Mouse (Mus musculus) stomach, embryonic 15.5 days (tissue): Measurements from ENCODE around the gene Hoxb8. TPM values are rescaled to one million over a fixed set of nuclear protein-coding genes. Genes with fewer than 3 reads are reported as not detected.

ENCODE experiments used
- ATAC-seq: fragments of 200-750 bp; cut with Nextera tagmentation; 2 replicates; pipeline ENCODE4 v1.8.0; 2017; ENCODE audit warnings: low read depth, moderate number of reproducible peaks, moderate TSS enrichment; ENCODE audit not compliant: insufficient read depth, low FRiP score
- H3K27ac ChIP-seq: fragments of 300-500 bp; sonication (generic); 2 replicates; pipeline ENCODE4 v1.5.1; 2015; ENCODE audit warnings: mild to moderate bottlenecking, inconsistent platforms
- H3K27me3 ChIP-seq: fragments of 300-500 bp; sonication (generic); replicated peaks from 2 replicates; pipeline ENCODE4 v1.6.1; 2015; ENCODE audit warnings: inconsistent platforms
- H3K36me3 ChIP-seq: fragments of 300-500 bp; sonication (generic); 2 replicates; pipeline ENCODE4 v1.6.1; 2015; ENCODE audit warnings: inconsistent platforms
- H3K4me1 ChIP-seq: fragments of 300-500 bp; sonication (generic); 2 replicates; pipeline ENCODE4 v1.6.1; 2015; ENCODE audit warnings: inconsistent platforms
- H3K4me2 ChIP-seq: fragments of 300-500 bp; sonication (generic); 2 replicates; pipeline ENCODE4 v1.6.1; 2015; ENCODE audit warnings: mild to moderate bottlenecking, inconsistent platforms
- H3K4me3 ChIP-seq: fragments of 300-500 bp; sonication (generic); replicated peaks from 2 replicates; pipeline ENCODE4 v1.5.1; 2015; ENCODE audit warnings: inconsistent platforms
- H3K9ac ChIP-seq: fragments of 300-500 bp; sonication (generic); 2 replicates; pipeline ENCODE4 v1.6.1; 2015; ENCODE audit warnings: inconsistent platforms
- H3K9me3 ChIP-seq: fragments of 300-500 bp; sonication (generic); 2 replicates; pipeline ENCODE4 v1.6.1; 2016; ENCODE audit warnings: inconsistent platforms
- whole genome bisulfite sequencing: fragments of 180-500 bp; shearing (Covaris S2); methylation state at CpG from one replicate; pipeline ENCODE4 v1.1.7; 2015; 5-methylcytosine and 5-hydroxymethylcytosine counted together
- polyA plus RNA-seq: library from polyadenylated mRNA; unstranded; fragments of >200 nt; fragmentation: Nextera tagmentation; extraction: Ambion mirVana; gene quantifications from 2 replicates; pipeline ENCODE4 v1.2.1, GENCODE M21; 2015

Hoxb8 gene
- polyA plus RNA-seq, 1 experiment from 2014 or later, result 1.9 TPM

DNA sequence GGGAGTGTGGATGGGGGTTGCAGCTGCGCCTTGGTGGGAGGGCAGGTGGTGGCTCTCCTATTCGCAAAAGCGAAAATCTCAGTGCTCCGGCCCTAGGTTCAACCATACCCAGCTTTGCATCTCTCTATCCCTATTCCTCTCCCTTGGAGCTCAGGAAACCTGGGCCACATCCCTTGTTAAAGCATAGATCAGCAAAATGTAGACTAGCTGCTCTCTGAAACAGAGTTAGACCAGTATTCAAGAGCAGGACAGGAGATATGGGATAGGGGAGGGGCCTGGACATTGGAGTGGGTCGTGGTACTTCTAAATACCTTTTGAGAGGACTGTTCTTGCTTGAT is 33.6 kb downstream of the Hoxb8 start:
- Histone ChIP-seq H3K9ac (peak overlapping the region; percentile 40; the same call in 1 of the 2 replicates), H3K36me3 (no peaks in the 10 kb centered on the region), H3K9me3 (no peaks in the 10 kb centered on the region), H3K4me1 (peaks cover 25% of the 10 kb centered on the region), H3K4me3 (peak overlapping the region; percentile 35), H3K27ac (peak overlapping the region; percentile 82), H3K27me3 (peaks cover 32% of the 10 kb centered on the region), H3K4me2 (peak overlapping the region; percentile 62)
- WGBS, result 22% methylated on average over 5 of the region's 5 CpGs
- ATAC-seq, result no peak

DNA sequence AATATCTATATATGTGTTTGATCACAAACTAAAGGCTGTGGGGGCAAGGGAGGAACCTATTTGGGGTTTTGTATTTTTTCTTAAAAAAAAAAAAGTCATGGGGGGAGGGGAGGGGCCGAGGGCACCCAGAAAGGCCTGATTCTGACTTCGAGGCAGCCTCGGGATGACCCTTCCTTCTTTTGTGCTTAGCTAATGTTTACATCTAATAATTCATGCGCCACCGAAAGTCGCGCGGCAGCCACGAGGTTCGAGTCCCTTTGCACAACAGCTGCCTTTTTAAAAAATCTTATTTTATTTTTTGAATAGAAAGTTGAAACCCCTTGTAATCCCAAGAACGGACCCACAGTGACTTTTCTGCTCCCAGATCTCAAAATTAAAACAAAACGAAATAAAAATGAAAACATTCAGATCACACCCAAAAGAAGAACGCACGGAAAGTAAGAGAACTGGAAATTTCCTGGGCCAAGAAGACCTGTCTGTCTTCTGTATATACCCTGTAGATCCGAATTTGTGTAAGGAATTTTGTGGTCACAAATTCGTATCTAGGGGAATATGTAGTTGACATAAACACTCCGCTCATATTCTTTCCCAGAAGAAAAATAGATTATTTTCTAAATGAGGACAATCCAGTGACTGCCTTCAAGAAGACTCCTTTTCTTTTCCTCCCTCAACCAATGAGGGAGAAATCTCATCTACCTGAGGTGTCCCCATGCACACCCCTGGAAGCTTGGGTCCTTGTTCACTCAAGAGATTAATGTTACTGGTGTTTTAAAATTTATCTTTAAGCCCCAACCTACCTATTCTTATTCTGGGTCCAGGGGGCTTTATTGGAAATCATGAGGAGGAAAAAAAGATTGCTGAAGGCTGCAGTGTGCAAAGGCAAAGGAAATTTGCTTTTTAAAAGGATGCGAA is 35.2 kb downstream of the Hoxb8 start:
- H3K36me3 ChIP-seq, result no peaks in the 10 kb centered on the region
- peak overlapping the region; percentile 97 for H3K27ac ChIP-seq
- H3K9me3 ChIP-seq, result no peaks in the 10 kb centered on the region
- H3K9ac ChIP-seq, result peak overlapping the region; percentile 39; the same call in 1 of the 2 replicates
- H3K27me3 ChIP-seq, result peaks cover 22% of the 10 kb centered on the region
- H3K4me1 ChIP-seq, result peaks cover 23% of the 10 kb centered on the region
- no peak for ATAC-seq
- peak overlapping the region; percentile 60; the same call in 1 of the 2 replicates for H3K4me3 ChIP-seq
- WGBS, result 18% methylated on average over 18 of the region's 18 CpGs
- peak overlapping the region; percentile 62 for H3K4me2 ChIP-seq

GRCm38 (mm10) chr11:96317608-96318367 is 36.1 kb downstream of the Hoxb8 start, which contains the start of gene Hoxb4:
TSS of gene Hoxb4 (plus strand) at chr11:96318267.
- WGBS, result 8% methylated on average over 28 of the region's 28 CpGs
- Histone ChIP-seq H3K4me2 (peak within 1 kb of the TSS; percentile 62), H3K36me3 (no peaks in the 10 kb centered on the region), H3K4me3 (peak within 1 kb of the TSS; percentile 60), H3K9ac (peak within 1 kb of the TSS; percentile 65), H3K27ac (peak within 1 kb of the TSS; percentile 97), H3K4me1 (peaks cover 19% of the 10 kb centered on the region), H3K27me3 (peaks cover 19% of the 10 kb centered on the region; the same call in 1 of the 2 replicates), H3K9me3 (no peaks in the 10 kb centered on the region)
- peak; percentile 25; the same call in 1 of the 2 replicates for ATAC-seq

- under 1% methylated on average over 41 of the region's 45 CpGs for WGBS
- Histone ChIP-seq H3K9ac (peak overlapping the region; percentile 65), H3K9me3 (no peaks in the 10 kb centered on the region), H3K27me3 (peaks cover 15% of the 10 kb centered on the region; the same call in 1 of the 2 replicates), H3K27ac (peak overlapping the region; percentile 97), H3K4me1 (peaks cover 19% of the 10 kb centered on the region), H3K4me2 (peak overlapping the region; percentile 62), H3K36me3 (no peaks in the 10 kb centered on the region), H3K4me3 (peak overlapping the region; percentile 60)
- ATAC-seq, result peak; percentile 69
These were observed 36.8 kb downstream of the Hoxb8 start for GRCm38 (mm10) chr11:96318368-96319070.

DNA sequence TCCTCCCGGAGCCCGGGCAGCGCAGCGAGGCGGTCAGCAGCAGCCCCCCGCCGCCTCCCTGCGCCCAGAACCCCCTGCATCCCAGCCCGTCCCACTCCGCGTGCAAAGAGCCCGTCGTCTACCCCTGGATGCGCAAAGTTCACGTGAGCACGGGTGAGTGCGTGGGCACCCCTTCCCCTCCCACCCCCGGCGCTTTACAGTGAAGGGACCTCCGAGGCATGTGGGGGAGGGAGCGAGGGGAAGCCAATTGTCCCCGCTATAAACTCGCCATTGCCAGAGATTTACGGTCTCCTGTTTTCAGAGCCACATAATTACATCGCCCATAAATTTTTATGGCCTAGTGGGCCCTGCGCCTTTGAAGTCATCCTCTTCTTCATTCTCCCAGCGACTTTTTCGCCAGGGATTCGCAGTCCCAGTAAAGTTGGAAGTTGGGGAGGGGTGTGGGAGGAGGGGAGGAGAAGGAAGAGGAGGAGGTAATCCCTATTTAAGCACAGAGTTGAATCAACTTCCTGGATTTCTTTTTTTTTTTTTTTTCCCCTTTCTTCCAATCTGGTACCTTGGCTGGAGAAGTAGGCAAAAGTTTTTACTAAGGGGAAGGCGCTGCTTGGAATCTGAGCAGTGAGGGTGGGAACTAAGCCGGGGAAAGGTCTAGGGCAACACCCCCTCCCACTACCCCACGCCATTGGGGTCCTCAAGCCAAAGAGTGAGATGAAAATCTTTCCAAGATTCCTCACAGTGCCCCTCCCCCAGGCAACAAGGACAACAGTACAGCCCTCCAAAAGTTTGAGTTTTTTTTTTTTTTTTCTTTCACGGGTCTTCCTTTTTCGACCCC is 37.6 kb downstream of the Hoxb8 start:
- Histone ChIP-seq H3K9me3 (no peaks in the 10 kb centered on the region), H3K27ac (peak overlapping the region; percentile 97), H3K36me3 (no peaks in the 10 kb centered on the region), H3K4me2 (peak overlapping the region; percentile 62), H3K4me1 (peaks cover 12% of the 10 kb centered on the region), H3K4me3 (peak overlapping the region; percentile 60), H3K9ac (peak overlapping the region; percentile 65), H3K27me3 (peaks cover 11% of the 10 kb centered on the region; the same call in 1 of the 2 replicates)
- 1% methylated on average over 29 of the region's 34 CpGs for WGBS
- peak; percentile 29; the same call in 1 of the 2 replicates for ATAC-seq

- Histone ChIP-seq H3K27ac (peak overlapping the region; percentile 97), H3K9me3 (no peaks in the 10 kb centered on the region), H3K4me3 (peak overlapping the region; percentile 60), H3K9ac (peak overlapping the region; percentile 65), H3K4me2 (peak overlapping the region; percentile 62), H3K27me3 (peaks cover 11% of the 10 kb centered on the region; the same call in 1 of the 2 replicates), H3K36me3 (no peaks in the 10 kb centered on the region), H3K4me1 (peaks cover 10% of the 10 kb centered on the region; the same call in 1 of the 2 replicates)
- WGBS, result 1% methylated on average over 29 of the region's 29 CpGs
- ATAC-seq, result 0 out of 2 replicates have a peak, but pooled peaks have one; percentile 11
These were observed 38.2 kb downstream of the Hoxb8 start for GRCm38 (mm10) chr11:96319910-96320309.

- peaks cover 7% of the 10 kb centered on the region; the same call in 1 of the 2 replicates for H3K27me3 ChIP-seq
- 16% methylated on average over 17 of the region's 17 CpGs for WGBS
- no peaks in the 10 kb centered on the region for H3K36me3 ChIP-seq
- no peaks in the 10 kb centered on the region for H3K9me3 ChIP-seq
- peak overlapping the region; percentile 62 for H3K4me2 ChIP-seq
- peak overlapping the region; percentile 60 for H3K4me3 ChIP-seq
- no peak for ATAC-seq
- peak overlapping the region; percentile 65 for H3K9ac ChIP-seq
- H3K27ac ChIP-seq, result peak overlapping the region; percentile 97
- H3K4me1 ChIP-seq, result peaks cover 10% of the 10 kb centered on the region; the same call in 1 of the 2 replicates
These were observed 39.0 kb downstream of the Hoxb8 start for GRCm38 (mm10) chr11:96320688-96321087.

DNA sequence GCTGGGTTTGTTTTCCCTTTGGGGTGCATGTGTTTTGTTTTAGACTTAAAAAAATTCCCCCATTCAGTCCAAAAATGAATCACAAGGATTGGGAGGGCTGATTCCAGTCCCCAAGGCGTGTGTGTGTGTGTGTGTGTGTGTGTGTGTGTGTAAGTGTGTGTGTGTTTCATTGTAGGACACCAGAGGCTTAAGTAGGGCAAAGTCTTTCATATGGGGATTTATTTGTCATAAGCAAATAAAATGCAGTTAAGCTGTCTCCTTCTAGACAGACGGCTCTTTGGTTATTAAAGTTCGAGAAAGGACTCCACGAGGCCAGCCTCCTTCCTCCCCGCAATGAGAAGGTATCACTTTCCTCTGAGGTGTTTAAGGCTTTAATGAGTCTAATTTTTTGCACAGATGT is 40.1 kb downstream of the Hoxb8 start:
- Histone ChIP-seq H3K27ac (peak overlapping the region; percentile 78), H3K4me1 (peaks cover 7% of the 10 kb centered on the region; the same call in 1 of the 2 replicates), H3K4me3 (peak overlapping the region; percentile 30; the same call in 1 of the 2 replicates), H3K4me2 (peak overlapping the region; percentile 62), H3K9me3 (no peaks in the 10 kb centered on the region), H3K27me3 (peaks cover 8% of the 10 kb centered on the region; the same call in 1 of the 2 replicates), H3K9ac (no peak overlapping the region), H3K36me3 (no peaks in the 10 kb centered on the region)
- 18% methylated on average over 5 of the region's 5 CpGs for WGBS
- no peak for ATAC-seq

GRCm38 (mm10) chr11:96322738-96323137 is 41.0 kb downstream of the Hoxb8 start:
- Histone ChIP-seq H3K4me3 (peak overlapping the region; percentile 30), H3K27ac (peak overlapping the region; percentile 78), H3K9me3 (no peaks in the 10 kb centered on the region), H3K36me3 (no peaks in the 10 kb centered on the region), H3K9ac (0 out of 2 replicates have a peak overlapping the region, but pooled peaks have one; percentile 25), H3K4me2 (peak overlapping the region; percentile 62), H3K27me3 (peaks cover 14% of the 10 kb centered on the region; the same call in 1 of the 2 replicates), H3K4me1 (peaks cover 9% of the 10 kb centered on the region; the same call in 1 of the 2 replicates)
- no peak for ATAC-seq
- 18% methylated on average over 6 of the region's 6 CpGs for WGBS

- 17% methylated on average over 10 of the region's 10 CpGs for WGBS
- peak within 1 kb of the TSS; percentile 78 for H3K27ac ChIP-seq
- no peaks in the 10 kb centered on the region for H3K9me3 ChIP-seq
- peak within 1 kb of the TSS; percentile 62 for H3K4me2 ChIP-seq
- H3K4me1 ChIP-seq, result peaks cover 7% of the 10 kb centered on the region; the same call in 1 of the 2 replicates
- H3K36me3 ChIP-seq, result no peaks in the 10 kb centered on the region
- H3K27me3 ChIP-seq, result peaks cover 14% of the 10 kb centered on the region; the same call in 1 of the 2 replicates
- peak within 1 kb of the TSS; percentile 30 for H3K4me3 ChIP-seq
- ATAC-seq, result no peak
- H3K9ac ChIP-seq, result peak within 1 kb of the TSS; percentile 25; the same call in 1 of the 2 replicates
These were observed 41.4 kb downstream of the Hoxb8 start, which contains the start of gene Hoxb3 for GRCm38 (mm10) chr11:96323154-96323553. TSS of gene Hoxb3 (plus strand) at chr11:96323326.
